ENCODE assay signal across 16 mouse cellular contexts in the genomic region with DNA sequence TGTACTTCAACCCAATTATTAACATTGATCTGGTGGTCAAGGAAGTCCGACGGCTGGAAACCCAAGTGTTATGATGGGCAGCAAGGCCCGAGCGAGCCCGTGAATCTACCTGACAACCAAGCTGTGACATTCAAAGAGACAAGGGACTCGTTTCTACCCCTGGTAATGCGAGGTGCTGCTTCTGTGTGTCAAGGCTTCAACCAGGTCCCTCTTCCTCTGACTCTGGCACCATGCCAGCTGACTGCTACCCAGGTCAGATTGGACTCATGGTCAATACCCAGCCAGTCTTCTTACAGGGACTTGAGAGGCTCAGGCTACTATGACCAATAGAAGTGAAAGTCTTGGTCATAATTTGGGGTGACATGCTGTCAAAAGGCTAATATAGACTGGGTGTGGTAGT. TPM values are rescaled to one million over a fixed set of nuclear protein-coding genes. Genes with fewer than 3 reads are reported as not detected.
DNase-seq lines count a peak whose midpoint lies in the region; ATAC-seq and TF ChIP-seq lines count a peak whose summit lies in the region.
"Had no signal": no experiment of that assay in that cellular context is flagged by ENCODE, and none has a peak within 500 bp of the region (broad histone marks: within the 10 kb centered on the region; RNA-seq: fewer than 3 reads in every experiment).

No protein-coding gene starts in this region.

- peaks cover 10% of the 10 kb centered on the region for H3K36me3 ChIP-seq in kidney, adult 2 months (ENCODE audit: control insufficient read depth, insufficient read depth, low read length)

- no peak for ATAC-seq in cerebellum, adult (ENCODE audit: insufficient number of reproducible peaks, low FRiP score, low TSS enrichment)
- ATAC-seq: activated CD4-positive, CD25-positive, alpha-beta regulatory T cell, adult 4 months; forebrain, embryonic 15.5 days; midbrain, embryonic 15.5 days had no signal

- H3K27ac ChIP-seq in kidney, adult 2 months (ENCODE audit: insufficient read depth, low read depth, low read length), result no peak overlapping the region
- H3K27ac ChIP-seq: forebrain, embryonic 15.5 days; heart, embryonic 10.5 days; midbrain, embryonic 15.5 days had no signal

- no peak for TF ChIP-seq CTCF in kidney, adult 2 months (conservative IDR thresholded peaks at IDR 0.05; ENCODE audit: insufficient read depth, insufficient read length, low read depth, low read length)

- no peaks in the 10 kb centered on the region for H3K4me1 ChIP-seq in kidney, adult 2 months (ENCODE audit: control insufficient read depth, insufficient read depth, low read length)
- H3K4me1 ChIP-seq: forebrain, embryonic 15.5 days; heart, embryonic 10.5 days; midbrain, embryonic 15.5 days had no signal

- H3K4me3 ChIP-seq in kidney, adult 2 months (ENCODE audit: insufficient read depth, low read depth, low read length), result no peak overlapping the region
- H3K4me3 ChIP-seq: erythroblast, embryonic 14.5 days; forebrain, embryonic 15.5 days; heart, embryonic 10.5 days; midbrain, embryonic 15.5 days had no signal

- WGBS in kidney, adult 2 months, result 97% methylated on average over 7 of the region's 7 CpGs

- no peak for TF ChIP-seq POLR2A in kidney, adult 2 months (IDR thresholded peaks at IDR 0.05; ENCODE audit: low read depth, low read length)

- H3K27me3 ChIP-seq in kidney, adult 2 months (replicated peaks; ENCODE audit: control insufficient read depth, insufficient read depth, low read length), result no peaks in the 10 kb centered on the region
- H3K27me3 ChIP-seq: forebrain, embryonic 15.5 days; midbrain, embryonic 15.5 days had no signal

- peak; percentile 8 to 18 for DNase-seq in cerebellum, adult 18-20 months
- DNase-seq in kidney, adult 2 months, result peak; percentile 13
- DNase-seq in kidney, postnatal 4 days, result no peak
- DNase-seq in ovary, postnatal 36 days (ENCODE audit: low spot score), result peak; percentile 10
- no peak for DNase-seq in ovary, postnatal 14 days (ENCODE audit: low spot score)
- peak; percentile 27 to 44 for DNase-seq in kidney, postnatal 25 days
- no peak for DNase-seq in urinary bladder, postnatal 10 days (ENCODE audit: low spot score)
- DNase-seq: heart, postnatal 36 days; lung, adult 18-20 months had no signal

RNA-seq across cellular contexts. Expression of a gene that starts 28.6 kb away (rescaled TPM):
- polyA plus RNA-seq in kidney, adult 2 months (2012; rRNA removed), result 0.10 and 0.58 TPM in 2 replicates
- polyA plus RNA-seq: activated CD4-positive, CD25-positive, alpha-beta regulatory T cell, adult 4 months; erythroblast, embryonic 14.5 days; forebrain, embryonic 15.5 days; urinary bladder, adult 2 months had no signal

RNA-seq across cellular contexts. Expression of a gene that starts 30.5 kb away (rescaled TPM):
- 0.83 and 0.92 TPM in 2 replicates for polyA plus RNA-seq in kidney, adult 2 months (2012; rRNA removed)

RNA-seq across cellular contexts. Expression of a gene that starts 30.5 kb away (rescaled TPM):
- polyA plus RNA-seq in kidney, adult 2 months (2012; rRNA removed), result 30.2 and 31.2 TPM in 2 replicates

RNA-seq across cellular contexts. Expression of a gene that starts 34.2 kb away (rescaled TPM):
- polyA plus RNA-seq in kidney, adult 2 months (2012; rRNA removed), result 12.3 and 15.1 TPM in 2 replicates

Comparison
In these comparisons a context has a peak if more than half of its experiments do, and no peak if none do; other contexts are left out.
1. DNase-seq: peak in cerebellum, adult 18-20 months (2 of 2), kidney, adult 2 months (single experiment), ovary, postnatal 36 days (single experiment) and kidney, postnatal 25 days (2 of 2); none in kidney, postnatal 4 days (0 of 2), ovary, postnatal 14 days (single experiment) and urinary bladder, postnatal 10 days (single experiment).